Mouse (Mus musculus): Measurements from ENCODE around the gene Cdk5. TPM values are rescaled to one million over a fixed set of nuclear protein-coding genes. Genes with fewer than 3 reads are reported as not detected.

Gene Cdk5
- 11.5 and 13.1 TPM in 2 replicates for polyA plus RNA-seq (2015; fragmentation: Nextera tagmentation; extraction: Ambion mirVana)

GRCm38 (mm10) chr5:24423129-24424003 lies at the start of gene Cdk5, which contains the start of gene Slc4a2:
Gene Cdk5 (minus strand): TSS chr5:24423530.
Gene Slc4a2 (plus strand): TSS chr5:24423837.
- WGBS (ENCODE audit: insufficient replicate concordance): under 1% methylated on average over 46 of the region's 46 CpGs
- H3K4me2 ChIP-seq (ENCODE audit: low read depth, low read length): peak within 1 kb of the TSS; percentile 96
- H3K27me3 ChIP-seq (ENCODE audit: insufficient read depth, low read length): no peaks in the 10 kb centered on the region
- peak; percentile 89 for ATAC-seq
- peak within 1 kb of the TSS; percentile 80 for H3K9ac ChIP-seq (replicated peaks)
- peak; percentile 98 for DNase-seq
- H3K27ac ChIP-seq (ENCODE audit: low read depth): peak within 1 kb of the TSS; percentile 97
- H3K4me1 ChIP-seq (ENCODE audit: insufficient read depth): peaks cover 26% of the 10 kb centered on the region
- H3K4me3 ChIP-seq (ENCODE audit: low read depth, low read length): peak within 1 kb of the TSS; percentile 65
- TF ChIP-seq CTCF (IDR thresholded peaks at IDR 0.05; ENCODE audit: low read depth): no peak
- TF ChIP-seq EP300 (IDR thresholded peaks at IDR 0.05; ENCODE audit: low read depth): peak; percentile 79
- H3K36me3 ChIP-seq (replicated peaks; ENCODE audit: insufficient read depth, low read length): peaks cover 11% of the 10 kb centered on the region; the same call in 1 of the 2 replicates
- H3K9me3 ChIP-seq (ENCODE audit: low read length): no peaks in the 10 kb centered on the region

GRCm38 (mm10) chr5:24470600-24470999 lies 47.3 kb upstream of the Cdk5 start:
- peaks cover 11% of the 10 kb centered on the region for H3K4me1 ChIP-seq (ENCODE audit: insufficient read depth)
- H3K27me3 ChIP-seq (ENCODE audit: insufficient read depth, low read length): peaks cover 17% of the 10 kb centered on the region
- 15% methylated on average over 5 of the region's 5 CpGs for WGBS (ENCODE audit: insufficient replicate concordance)
- H3K4me3 ChIP-seq (ENCODE audit: low read depth, low read length): no peak overlapping the region
- H3K9me3 ChIP-seq (ENCODE audit: low read length): no peaks in the 10 kb centered on the region
- TF ChIP-seq CTCF (IDR thresholded peaks at IDR 0.05; ENCODE audit: low read depth) (peak; percentile 98), EP300 (IDR thresholded peaks at IDR 0.05; ENCODE audit: low read depth) (no peak)
- ATAC-seq: peak; percentile 72
- no peaks in the 10 kb centered on the region for H3K36me3 ChIP-seq (replicated peaks; ENCODE audit: insufficient read depth, low read length)
- H3K9ac ChIP-seq (replicated peaks): no peak overlapping the region
- H3K27ac ChIP-seq (ENCODE audit: low read depth): no peak overlapping the region
- no peak overlapping the region for H3K4me2 ChIP-seq (ENCODE audit: low read depth, low read length)
- DNase-seq: peak; percentile 85

- no peaks in the 10 kb centered on the region for H3K36me3 ChIP-seq (replicated peaks; ENCODE audit: insufficient read depth, low read length)
- ATAC-seq: no peak
- no peak overlapping the region for H3K4me2 ChIP-seq (ENCODE audit: low read depth, low read length)
- TF ChIP-seq CTCF (IDR thresholded peaks at IDR 0.05; ENCODE audit: low read depth) (no peak), EP300 (IDR thresholded peaks at IDR 0.05; ENCODE audit: low read depth) (no peak)
- no peak overlapping the region for H3K27ac ChIP-seq (ENCODE audit: low read depth)
- DNase-seq: no peak
- no peak overlapping the region for H3K9ac ChIP-seq (replicated peaks)
- 71% methylated on average over 12 of the region's 12 CpGs for WGBS (ENCODE audit: insufficient replicate concordance)
- no peaks in the 10 kb centered on the region for H3K9me3 ChIP-seq (ENCODE audit: low read length)
- H3K4me1 ChIP-seq (ENCODE audit: insufficient read depth): no peaks in the 10 kb centered on the region
- no peaks in the 10 kb centered on the region for H3K27me3 ChIP-seq (ENCODE audit: insufficient read depth, low read length)
- H3K4me3 ChIP-seq (ENCODE audit: low read depth, low read length): no peak overlapping the region
Observed at GRCm38 (mm10) chr5:24466762-24467161, 43.4 kb upstream of the Cdk5 start.

GRCm38 (mm10) chr5:24455613-24456012 lies 32.3 kb upstream of the Cdk5 start:
- H3K4me3 ChIP-seq (ENCODE audit: low read depth, low read length): no peak overlapping the region
- no peaks in the 10 kb centered on the region for H3K9me3 ChIP-seq (ENCODE audit: low read length)
- WGBS (ENCODE audit: insufficient replicate concordance): 68% methylated on average over 7 of the region's 7 CpGs
- TF ChIP-seq EP300 (IDR thresholded peaks at IDR 0.05; ENCODE audit: low read depth) (no peak), CTCF (IDR thresholded peaks at IDR 0.05; ENCODE audit: low read depth) (no peak)
- no peak overlapping the region for H3K27ac ChIP-seq (ENCODE audit: low read depth)
- DNase-seq (no peak), ATAC-seq (no peak)
- peaks cover 31% of the 10 kb centered on the region for H3K4me1 ChIP-seq (ENCODE audit: insufficient read depth)
- 0 out of 2 replicates have a peak, but pooled peaks cover 5% of the 10 kb centered on the region for H3K36me3 ChIP-seq (replicated peaks; ENCODE audit: insufficient read depth, low read length)
- H3K9ac ChIP-seq (replicated peaks): no peak overlapping the region
- no peak overlapping the region for H3K4me2 ChIP-seq (ENCODE audit: low read depth, low read length)
- H3K27me3 ChIP-seq (ENCODE audit: insufficient read depth, low read length): no peaks in the 10 kb centered on the region

- H3K9me3 ChIP-seq (ENCODE audit: low read length): no peaks in the 10 kb centered on the region
- ATAC-seq (no peak), DNase-seq (no peak)
- H3K27ac ChIP-seq (ENCODE audit: low read depth): no peak overlapping the region
- H3K9ac ChIP-seq (replicated peaks): no peak overlapping the region
- H3K27me3 ChIP-seq (ENCODE audit: insufficient read depth, low read length): no peaks in the 10 kb centered on the region
- H3K4me2 ChIP-seq (ENCODE audit: low read depth, low read length): no peak overlapping the region
- H3K4me1 ChIP-seq (ENCODE audit: insufficient read depth): peaks cover 28% of the 10 kb centered on the region
- no peak for TF ChIP-seq CTCF (IDR thresholded peaks at IDR 0.05; ENCODE audit: low read depth)
- WGBS (ENCODE audit: insufficient replicate concordance): 79% methylated on average over 3 of the region's 3 CpGs
- 0 out of 2 replicates have a peak, but pooled peaks cover 5% of the 10 kb centered on the region for H3K36me3 ChIP-seq (replicated peaks; ENCODE audit: insufficient read depth, low read length)
- H3K4me3 ChIP-seq (ENCODE audit: low read depth, low read length): no peak overlapping the region
Observed at GRCm38 (mm10) chr5:24455076-24455475, 31.7 kb upstream of the Cdk5 start.

GRCm38 (mm10) chr5:24453985-24454303 lies 30.6 kb upstream of the Cdk5 start:
- Histone ChIP-seq H3K4me3 (ENCODE audit: low read depth, low read length) (no peak overlapping the region), H3K4me2 (ENCODE audit: low read depth, low read length) (peak overlapping the region; percentile 100), H3K27me3 (ENCODE audit: insufficient read depth, low read length) (no peaks in the 10 kb centered on the region), H3K9ac (replicated peaks) (no peak overlapping the region), H3K4me1 (ENCODE audit: insufficient read depth) (peaks cover 23% of the 10 kb centered on the region), H3K9me3 (ENCODE audit: low read length) (no peaks in the 10 kb centered on the region), H3K27ac (ENCODE audit: low read depth) (no peak overlapping the region), H3K36me3 (replicated peaks; ENCODE audit: insufficient read depth, low read length) (0 out of 2 replicates have a peak, but pooled peaks cover 5% of the 10 kb centered on the region)
- TF ChIP-seq CTCF (IDR thresholded peaks at IDR 0.05; ENCODE audit: low read depth): no peak
- no peak for TF ChIP-seq EP300 (IDR thresholded peaks at IDR 0.05; ENCODE audit: low read depth)
- DNase-seq (no peak), ATAC-seq (no peak)
- 55% methylated on average over 2 of the region's 2 CpGs for WGBS (ENCODE audit: insufficient replicate concordance)

Data from liver, postnatal 0 days (tissue).